Mouse (Mus musculus) cortical plate, adult 2 months (tissue): Measurements from ENCODE around the gene Gm11444.

Experiments
- CTCF ChIP-seq: fragments of 200-500 bp; IDR thresholded peaks from 2 replicates; pipeline ENCODE4 v1.5.1; 2011; ENCODE audit warnings: mild to moderate bottlenecking, control low read depth, low read length; ENCODE audit not compliant: insufficient read depth; ENCODE audit errors: extremely low read depth
- POLR2A ChIP-seq: fragments of 200-500 bp; IDR thresholded peaks from 2 replicates; pipeline ENCODE4 v1.6.1; 2011; ENCODE audit warnings: mild to moderate bottlenecking, low read length, control low read depth; ENCODE audit not compliant: insufficient read depth; ENCODE audit errors: extremely low read depth

GRCm38 (mm10) chr11:85825031-85825430, 25.1 kb downstream of the Gm11444 start:
- TF ChIP-seq CTCF (no peak), POLR2A (no peak)
